Mouse (Mus musculus) urinary bladder, postnatal 10 days (tissue): Measurements from ENCODE around the gene Igf2bp1.
A peak's percentile ranks its signal among the peaks of the same experiment; 100 is the strongest.

Source experiments
- DNase-seq: peaks from one replicate; pipeline ENCODE4 v3.0.0; 2022; ENCODE audit warnings: low spot score

The Igf2bp1 gene

DNA sequence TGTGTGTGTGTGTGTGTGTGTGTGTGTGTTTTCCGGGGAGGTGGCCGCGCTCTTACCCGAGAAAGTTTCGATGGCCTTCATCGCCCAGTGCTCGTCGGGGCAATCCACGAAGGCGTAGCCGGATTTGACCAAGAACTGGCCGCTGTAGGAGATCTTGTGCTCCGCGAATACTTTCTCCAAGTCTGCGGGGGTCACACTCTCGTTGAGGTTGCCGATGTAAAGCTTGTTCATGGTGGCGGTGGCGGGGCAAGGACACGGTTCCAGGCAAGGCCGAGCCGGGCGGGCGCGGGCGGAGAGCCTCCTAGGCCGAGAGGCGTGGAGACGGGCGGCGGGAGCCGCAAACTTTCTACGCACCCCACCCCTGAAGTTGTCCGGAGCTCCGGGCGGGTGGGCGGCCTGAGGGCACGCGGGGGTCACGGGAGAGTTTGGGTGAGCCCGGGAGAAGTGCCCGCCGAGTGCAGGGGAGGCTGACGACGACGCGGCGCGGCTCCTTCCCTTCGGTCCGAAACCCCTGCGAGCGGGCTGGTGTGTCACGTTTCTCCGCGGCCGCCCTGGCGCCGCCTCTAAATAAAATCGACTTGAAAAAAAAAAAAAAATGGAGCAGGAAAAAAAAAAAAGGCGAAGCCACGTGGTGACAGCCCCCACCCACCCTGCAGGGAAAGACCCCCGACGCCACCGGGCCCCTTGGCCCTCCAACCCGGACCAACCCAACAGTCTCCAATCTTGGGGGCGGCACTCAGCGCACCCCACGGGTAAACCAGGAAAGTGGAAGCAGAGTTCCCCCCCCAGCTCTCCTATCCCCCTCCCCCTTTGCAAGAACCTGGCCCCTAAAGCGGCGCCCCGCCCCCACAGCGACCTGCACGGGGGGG lies at the start of gene Igf2bp1:
Gene Igf2bp1 (minus strand): TSS at position 538 of the 869 bp plus-strand sequence.
- no peak for DNase-seq

DNA sequence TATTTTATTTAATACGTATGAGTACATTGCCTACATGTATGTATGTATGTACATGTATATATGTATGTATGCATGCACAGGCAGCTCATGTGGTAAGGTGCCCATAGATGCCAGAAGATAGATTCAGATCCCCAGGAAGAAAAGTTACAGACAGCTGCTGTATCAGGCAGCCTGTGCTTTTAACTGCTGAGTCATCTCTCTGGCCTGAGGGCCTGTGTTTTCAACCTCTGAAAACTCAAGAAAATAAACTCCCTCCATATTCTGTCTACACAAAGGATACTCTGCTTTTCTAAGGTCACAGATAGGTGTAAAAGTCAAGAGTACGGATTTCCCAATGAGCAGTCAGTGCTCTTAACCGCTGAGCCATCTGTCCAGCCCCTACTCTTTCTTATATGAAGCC lies 45.1 kb upstream of the Igf2bp1 start:
- no peak for DNase-seq

DNA sequence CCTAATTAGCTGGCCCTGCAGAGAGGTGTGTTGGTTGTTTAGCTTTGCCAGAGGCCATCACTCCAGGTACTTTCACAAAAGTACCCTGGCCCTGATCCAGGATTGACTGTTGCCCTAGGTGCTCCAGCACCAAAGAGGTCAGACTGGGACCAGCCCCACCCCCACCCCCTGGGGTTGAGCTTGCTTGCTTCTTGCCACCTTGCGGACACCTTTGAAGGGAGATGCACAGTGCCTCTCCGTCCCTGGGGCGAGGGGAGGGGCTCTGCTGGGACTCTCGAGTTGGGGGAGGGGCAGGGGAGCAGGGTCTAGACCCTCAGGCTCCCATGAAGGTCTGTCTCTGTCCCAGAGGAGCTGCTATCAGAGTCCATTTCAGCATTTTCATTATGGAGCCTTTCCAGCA lies 44.2 kb upstream of the Igf2bp1 start:
- no peak for DNase-seq

DNA sequence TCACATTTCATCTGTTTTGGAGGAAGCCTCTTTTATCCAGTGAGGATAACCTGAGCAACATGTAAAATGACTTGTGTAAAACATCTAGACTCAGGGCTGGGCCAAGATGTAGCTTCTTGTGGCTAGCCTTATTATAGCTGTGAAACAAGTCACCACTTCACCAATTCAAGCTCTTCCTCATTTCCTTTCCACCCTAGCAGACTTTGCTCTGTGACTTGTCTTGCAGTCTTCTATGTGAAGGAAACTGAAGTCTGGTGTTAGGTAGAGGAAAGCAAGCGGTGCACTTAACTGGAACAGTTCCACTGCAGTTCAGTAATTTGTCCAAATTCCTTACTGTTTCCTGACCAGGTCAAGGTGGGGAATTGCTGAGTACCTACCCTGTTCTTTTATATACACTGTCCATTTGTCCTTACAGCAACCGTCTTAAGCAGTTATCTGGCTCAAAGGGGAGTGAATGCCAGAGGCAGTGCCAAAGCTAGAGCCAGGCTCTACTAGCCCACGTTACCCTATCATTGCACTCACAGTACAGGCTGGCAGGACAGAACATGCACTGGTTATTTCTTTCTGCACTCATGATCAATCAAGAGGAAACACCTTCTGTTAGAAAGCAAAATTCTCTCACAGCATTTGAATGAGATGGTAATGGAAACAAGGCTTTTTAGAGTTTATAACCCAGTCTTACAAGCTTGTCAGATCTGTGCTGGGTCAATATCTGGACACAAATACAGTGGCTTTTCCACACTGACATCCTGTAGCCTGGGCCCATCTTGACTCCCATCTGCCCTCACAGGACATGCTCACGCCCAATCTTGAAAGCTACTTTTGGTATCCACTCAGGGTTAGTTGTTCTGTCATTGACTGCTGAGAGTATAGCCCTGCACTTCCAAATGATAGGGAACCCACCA lies 42.0 kb upstream of the Igf2bp1 start:
- no peak for DNase-seq

DNA sequence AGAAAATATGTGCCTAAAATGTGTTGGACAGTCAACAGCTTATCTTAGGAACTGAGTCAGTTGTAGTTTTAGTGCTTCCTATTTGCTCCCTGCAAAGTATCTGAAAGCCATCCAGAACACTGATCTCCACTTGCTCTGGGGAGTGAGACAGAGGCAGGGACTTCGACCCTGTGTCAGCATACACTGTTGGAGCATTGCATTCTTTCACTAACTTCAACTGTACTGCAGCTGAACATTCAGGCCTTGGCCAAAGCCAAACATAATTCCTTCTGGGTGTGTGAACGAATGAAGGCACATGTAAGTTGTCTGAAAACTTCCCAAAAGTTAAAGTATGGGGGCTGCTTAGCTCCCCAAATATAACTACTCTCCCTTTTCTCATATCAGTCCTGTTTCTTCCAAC lies 41.1 kb upstream of the Igf2bp1 start:
- DNase-seq, result no peak

DNA sequence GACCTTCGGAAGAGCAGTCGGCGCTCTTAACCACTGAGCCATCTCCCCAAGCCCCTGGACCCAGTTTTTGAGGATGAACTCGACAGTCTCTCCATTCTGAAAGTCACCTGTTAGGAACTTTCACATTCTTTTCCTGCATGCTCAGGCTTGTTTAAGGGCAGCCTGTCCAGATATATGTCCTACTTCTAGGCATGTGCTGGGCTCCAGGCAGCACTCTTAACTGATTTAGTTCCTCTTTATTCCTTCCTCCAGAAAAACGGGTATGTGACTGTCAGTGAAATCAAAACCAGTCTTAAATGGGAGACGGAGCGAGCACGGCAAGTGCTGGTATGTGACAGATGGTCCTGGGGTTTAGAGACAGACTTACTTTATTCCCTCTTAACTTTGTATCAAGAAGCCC lies 40.3 kb upstream of the Igf2bp1 start:
- DNase-seq, result no peak

DNA sequence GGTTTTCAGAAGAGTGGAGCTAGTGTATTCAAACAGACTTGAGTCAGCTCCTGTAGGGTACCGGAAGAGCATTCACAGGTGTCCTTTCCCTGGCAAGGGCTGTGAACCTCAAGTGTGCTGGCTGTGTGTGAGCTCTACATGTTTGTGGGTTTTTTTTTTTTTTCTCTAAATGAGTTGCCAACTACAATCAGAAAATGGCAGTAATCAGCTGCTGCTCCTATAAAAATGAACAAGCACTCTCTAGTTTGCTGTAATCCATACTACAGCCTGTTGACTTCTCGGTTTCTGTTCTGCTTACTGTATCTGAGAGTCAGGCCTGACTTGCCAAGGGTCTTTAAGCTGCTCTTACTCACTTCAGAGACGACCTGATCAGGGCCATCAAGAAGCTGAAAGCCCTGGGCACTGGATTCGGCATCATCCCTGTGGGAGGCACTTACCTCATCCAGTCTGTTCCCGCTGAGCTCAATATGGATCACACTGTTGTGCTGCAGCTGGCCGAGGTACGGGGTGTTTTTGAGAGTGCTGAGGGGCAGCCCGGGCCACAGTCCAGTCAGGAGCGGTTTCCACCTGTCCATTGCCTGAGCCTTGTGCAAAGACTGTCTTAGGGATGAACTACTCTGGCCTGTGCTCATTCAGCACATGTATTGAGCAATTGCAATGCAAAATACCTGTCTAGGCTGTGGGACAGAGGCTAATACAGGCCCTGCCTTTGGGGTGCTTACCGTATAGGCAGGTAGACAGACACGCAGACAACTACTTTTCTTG lies 39.2 kb upstream of the Igf2bp1 start:
- no peak for DNase-seq

DNA sequence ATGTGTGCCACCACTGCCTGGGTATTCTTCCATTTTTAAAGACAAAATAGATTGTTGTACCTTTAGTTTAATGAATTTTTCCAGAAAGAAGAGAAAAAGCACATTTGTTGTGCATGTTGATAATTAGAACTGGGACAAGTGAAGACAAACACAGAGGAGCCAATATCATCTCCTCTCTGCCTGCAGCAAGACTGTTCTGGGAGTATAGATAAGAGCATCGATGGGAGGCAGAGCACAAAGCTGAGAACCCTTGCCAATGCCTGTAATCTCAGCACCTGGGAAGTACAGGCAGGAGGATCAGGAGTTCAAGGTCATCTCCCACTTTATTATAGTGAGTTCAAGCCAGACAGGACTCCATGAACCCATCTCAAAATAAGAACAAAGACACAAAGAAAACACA lies 32.8 kb upstream of the Igf2bp1 start:
- no peak for DNase-seq

DNA sequence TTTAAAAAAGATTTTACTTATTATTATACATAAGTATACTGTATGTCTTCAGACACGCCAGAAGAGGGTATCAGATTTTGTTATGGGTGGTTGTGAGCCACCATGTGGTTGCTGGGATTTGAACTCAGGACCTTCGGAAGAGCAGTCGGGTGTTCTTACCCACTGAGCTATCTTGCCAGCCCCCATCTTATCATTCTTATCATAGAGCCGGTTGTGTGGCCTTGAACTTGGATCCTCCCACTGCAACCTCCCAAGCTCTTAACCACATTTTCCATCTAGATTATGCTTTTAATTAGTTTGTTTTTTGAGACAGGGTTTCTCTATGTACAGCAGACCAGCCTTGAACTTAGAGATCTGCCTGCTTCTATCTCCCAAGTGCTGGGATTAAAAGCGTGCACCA lies 31.8 kb upstream of the Igf2bp1 start:
- no peak for DNase-seq

DNA sequence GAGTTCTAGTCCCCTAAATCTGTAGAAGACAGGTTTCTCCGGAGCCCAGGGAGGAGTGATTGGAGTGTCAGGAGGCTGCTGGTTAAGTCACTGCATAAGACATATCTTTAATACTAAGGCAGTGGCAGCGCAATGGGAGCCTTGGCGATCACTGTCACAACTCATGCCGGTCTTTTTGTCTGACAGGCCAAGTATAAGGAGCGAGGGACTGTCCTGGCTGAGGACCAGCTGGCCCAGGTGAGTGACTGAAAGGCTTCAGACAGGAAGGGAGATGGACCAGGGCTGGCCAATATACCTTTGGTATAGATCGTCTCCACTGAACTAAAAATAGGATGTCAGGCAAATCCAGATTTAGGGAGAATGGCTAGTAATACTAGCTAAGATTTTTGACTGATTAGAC lies 29.4 kb upstream of the Igf2bp1 start:
- no peak for DNase-seq

DNA sequence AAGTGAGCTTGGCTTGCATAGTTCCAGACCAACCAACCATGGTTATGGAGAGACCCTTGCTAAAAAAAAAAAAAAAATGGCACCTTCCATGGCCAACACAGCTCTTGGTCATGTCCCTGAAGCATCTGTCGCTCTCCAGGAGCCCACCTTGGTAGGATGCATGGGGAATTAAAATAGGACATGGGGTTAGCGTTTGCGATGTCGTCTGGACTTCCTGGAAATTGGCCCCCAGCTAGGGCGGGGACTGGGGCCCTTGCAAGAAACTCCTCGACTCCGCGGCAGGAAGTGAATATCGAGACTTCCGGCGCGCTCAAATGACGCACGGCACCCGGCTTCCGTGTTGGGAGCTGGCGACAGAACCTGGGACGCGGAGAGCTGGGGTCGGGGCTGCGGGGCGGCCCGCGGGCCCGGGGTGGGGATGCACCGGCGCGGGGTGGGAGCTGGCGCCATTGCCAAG lies 28.9 kb upstream of the Igf2bp1 start, which contains the start of gene Snf8:
Gene Snf8 (plus strand): TSS at position 290 of the 457 bp plus-strand sequence.
- peak; percentile 86 for DNase-seq

DNA sequence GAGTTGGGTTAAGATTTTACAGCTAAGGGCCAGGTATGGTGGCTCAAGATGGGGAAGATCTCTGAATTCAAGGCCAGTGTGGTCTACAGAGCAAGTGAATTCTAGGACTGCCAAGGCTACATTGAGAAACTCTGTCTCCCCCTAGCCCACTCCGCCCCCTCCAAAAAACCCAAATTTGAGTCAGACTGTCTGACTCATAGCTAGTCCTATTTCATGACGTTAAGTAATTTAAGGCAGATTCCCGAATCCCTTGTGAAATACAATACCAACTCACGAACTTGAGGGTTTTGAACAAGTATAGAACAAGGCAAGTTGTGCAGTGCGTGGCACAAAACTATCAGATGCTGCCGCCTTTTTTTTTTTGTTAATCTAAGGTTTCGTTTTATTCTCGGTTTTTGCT lies 28.4 kb upstream of the Igf2bp1 start:
- no peak for DNase-seq

DNA sequence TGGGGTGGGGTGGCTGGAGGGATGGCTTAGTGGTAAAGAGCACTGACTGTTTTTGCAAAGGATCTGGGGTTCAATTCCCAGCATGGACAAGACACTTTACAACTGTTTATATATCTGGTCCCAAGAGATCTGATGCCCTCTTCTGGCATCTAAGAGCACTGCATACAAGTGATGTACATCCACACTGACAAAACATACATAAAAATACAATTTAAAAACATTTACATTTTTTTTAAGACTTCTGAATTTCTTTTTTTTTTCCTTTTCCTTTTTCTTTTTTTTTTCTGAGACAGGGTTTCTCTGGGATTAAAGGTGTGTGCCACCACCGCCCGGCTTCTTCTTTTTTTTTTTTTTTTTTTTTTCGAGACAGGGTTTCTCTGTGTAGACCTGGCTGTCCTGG lies 27.5 kb upstream of the Igf2bp1 start:
- no peak for DNase-seq

DNA sequence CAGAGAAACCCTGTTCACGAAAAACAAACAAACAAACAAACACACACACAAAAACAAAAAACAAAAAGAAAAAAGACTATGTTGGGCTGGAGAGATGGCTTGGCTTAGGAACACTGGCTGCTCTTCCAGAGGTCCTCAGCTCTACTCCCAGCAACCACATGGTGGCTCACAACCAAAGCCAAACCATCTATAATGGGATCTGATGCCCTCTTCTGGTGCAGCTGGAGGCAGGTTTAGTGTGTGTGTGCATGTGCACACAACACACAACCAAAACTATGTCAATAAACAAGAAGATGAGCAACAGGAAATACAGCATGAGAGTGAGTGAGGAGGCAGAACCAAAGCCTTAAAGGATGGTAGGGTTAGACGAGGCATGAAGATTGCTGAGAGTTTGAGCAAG lies 26.0 kb upstream of the Igf2bp1 start:
- DNase-seq, result no peak

DNA sequence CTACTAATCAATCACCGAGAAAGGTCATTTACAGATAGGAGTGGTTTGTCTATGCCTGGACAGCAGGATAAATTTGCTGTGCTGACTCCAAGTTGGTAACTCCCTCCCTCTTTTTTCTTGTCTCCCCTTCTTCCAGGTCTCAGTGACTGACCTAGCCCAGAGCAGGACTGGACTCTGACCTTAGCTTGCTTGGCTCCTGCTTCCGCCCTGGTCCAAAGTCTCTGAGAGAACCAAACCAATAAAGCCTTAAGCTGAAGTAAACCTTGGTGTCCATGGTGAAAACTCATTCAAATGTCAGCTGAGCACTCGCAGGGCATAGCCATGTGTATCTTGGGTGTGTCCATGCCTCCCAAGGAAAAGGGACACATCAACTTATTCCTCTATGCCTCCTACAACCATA lies 24.8 kb upstream of the Igf2bp1 start:
- no peak for DNase-seq

DNA sequence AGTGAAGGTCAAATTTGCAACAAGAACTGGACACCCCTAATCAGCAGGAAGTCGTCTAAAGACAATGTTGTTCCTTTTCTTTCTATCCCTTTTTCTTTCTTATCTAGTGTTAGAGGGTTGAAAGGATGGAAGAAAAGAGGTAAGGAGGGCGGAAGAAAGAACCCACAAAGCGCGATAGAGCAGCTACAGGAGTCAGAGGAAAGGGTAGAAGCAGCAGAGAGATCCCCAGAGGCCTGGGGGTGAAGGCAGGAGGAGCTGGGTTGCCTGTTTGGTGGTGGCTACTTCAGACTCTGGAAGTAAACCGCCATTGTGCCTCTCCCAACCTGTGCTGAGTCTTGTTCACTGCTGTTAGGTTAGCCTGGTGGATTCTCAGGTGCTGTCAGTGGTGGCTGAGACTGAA lies 22.4 kb upstream of the Igf2bp1 start:
- DNase-seq, result no peak

DNA sequence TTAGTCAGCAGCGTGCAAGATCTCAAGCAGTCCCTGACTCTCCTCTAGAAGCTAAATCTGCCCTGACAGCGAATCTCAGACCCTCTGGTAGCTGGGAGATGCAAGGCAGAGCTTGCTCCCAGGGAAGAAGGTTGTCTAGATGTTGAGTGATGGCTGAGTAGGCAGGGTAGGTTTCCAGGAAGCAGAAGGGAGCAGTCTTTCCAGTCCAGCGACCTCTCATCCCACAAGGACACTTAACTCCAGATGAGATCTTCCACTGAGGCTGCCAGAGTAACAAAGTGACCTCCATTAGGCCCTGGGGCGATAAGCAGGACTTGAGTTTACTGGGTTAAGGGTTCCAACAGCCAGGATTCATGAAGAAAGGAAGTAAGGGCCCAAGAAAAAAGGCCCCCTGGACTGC lies 14.9 kb upstream of the Igf2bp1 start:
- DNase-seq, result no peak

DNA sequence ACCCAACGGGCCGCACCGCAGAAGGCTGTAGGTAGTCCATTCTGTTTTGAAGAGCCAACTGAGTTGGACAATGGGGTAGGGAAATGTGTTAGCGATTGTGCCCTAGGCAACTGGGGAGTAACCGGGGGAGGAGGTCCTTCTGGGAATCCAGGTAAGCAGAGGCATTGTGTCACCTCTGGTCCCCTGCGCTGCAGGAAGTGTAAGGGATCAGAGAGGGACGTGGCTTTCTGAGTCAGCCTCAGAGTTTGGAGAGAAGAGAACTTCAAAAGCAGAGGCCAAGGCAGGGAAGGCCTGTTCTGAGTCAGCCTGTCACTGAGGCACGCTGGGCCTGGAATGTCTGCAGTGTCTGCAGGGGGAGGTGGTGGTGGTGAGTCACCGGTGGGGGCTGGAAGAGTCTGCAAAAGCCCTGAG lies 12.2 kb upstream of the Igf2bp1 start:
- no peak for DNase-seq

DNA sequence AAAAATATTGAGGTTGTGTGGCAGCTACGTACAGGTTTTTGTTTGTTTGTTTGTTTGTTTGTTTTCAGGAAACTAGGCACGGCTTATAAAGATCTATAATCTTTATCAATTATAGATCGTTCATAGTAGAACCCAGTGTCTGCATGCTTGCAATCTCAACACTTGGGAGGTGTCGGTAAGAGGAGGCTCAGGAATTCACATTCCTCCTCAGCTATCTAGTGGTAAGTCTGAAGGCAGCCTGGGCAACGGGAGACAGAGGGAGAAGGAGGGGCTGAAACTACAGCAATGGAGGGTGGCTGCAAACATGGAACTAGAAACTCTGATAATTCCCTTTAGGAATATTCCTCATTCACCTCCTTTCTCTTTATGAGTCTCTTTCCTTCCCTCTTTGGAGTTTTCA lies 9.7 kb upstream of the Igf2bp1 start:
- no peak for DNase-seq

DNA sequence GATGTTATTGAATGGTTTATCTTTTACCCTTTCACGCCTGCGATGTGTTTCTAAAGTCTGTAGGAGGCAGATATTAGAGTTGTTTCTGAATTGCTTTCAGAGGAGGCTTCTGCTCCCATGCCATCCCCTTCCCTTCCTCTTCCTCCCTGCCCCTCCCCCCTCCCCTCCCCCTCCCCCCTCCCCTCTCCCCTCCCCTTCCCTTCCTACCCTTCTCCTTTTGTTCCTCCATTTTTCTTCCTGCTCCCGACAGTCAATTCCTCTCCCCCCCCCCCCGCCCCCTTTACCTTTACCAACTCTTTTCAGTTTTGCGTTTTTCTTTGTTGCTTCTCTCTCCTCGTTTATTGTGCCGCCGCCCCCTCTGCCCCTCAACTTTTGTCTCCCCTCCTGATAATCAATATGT lies 6.2 kb upstream of the Igf2bp1 start:
- DNase-seq, result no peak

DNA sequence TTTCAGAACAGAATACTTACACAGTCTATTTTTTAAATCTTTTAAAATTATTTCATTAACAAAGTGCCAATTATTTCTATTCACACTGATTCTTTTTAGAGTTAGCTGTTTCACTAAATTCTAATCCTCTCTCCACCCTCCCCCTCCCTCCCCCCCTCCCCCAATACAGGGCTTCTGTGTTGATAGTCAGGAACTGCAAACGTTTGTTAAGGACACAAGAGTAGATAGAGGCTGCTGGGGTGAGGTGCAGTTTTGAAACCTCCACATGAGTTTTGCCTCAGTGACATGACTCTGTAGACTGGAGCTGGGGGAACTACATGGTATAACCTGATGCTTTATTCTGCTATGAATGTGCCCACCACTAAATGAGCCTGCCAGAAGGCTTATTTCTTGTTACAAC lies 3.1 kb upstream of the Igf2bp1 start:
- DNase-seq, result no peak

DNA sequence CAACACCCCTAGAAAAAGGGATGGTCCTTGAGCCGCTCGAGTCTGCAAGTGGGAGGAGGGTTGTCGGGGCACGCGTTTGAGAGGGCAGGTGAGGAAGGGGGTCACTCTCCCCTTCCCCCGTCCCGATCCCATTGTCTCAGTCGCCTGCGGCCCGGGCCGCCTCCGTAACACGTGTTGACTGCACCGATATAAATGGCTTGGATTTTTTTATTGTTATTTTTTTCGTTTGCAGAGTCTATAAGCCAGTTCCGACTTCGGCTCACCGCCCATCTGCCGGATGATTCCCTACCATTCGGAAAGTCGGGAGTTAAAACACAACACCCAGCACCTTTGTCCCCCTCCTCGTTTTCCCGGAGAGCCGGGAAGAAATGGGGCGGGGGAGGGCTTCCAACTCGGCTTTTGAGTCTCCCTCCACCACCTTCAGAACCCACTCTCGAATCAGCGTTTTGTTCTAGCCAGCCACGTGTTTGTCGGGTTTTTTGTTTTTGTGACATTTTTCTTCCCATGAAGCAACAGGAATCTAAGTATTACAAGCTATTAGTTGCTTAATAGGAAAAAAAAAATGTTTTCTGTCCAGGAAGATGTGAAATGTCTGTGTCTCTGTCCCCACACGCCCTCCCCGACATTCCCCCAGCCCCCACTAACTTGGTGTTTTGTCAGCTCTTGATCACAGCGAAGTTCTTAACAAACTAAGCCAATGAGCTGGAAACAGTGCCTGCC lies 1.9 kb upstream of the Igf2bp1 start:
- DNase-seq, result no peak
